Mouse (Mus musculus): ENCODE results near the gene Kat2a.

Gene Kat2a

DNA sequence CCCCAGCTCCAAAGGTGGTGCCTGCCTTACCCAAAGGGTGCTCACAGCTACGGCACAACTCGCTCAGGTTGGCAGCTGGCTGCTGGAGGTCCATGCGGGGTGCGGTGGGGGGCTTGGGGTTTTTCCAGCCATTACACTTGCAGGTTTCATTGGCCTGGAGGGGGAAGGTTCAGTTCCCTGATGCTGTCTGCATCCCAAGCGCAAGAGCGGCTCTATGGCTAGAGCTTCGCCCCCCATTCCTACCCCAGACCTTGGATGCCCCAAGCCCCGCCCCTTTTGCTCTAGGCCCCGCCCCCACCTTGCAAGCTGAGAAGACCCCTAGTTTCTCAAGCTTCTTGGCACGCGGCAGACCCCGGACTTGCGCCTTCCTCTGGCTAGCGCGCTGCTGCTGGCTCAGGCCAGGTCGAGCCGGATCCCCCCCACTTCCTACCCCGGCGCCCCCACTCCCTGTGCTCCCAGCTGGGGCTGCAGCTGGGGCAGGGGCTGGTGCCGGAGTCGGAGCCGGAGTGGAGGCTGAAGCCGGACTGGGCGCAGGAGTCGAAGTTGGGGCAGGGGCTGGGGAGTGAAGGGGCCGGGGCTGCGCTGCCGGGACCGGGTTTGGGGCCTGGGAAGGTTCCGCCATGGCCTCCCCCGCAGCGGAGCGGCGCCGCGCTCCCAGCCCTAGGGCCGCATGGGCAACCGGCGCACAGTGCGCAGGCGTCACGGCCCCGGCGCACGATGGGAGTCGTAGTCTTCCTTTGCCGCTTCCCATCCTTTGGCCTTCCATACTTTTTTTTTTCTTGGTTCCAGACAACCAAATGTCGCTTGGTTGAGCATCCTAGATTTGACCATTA, at the start of gene Kat2a:
TSS of gene Kat2a (minus strand) at position 683 of the 833 bp plus-strand sequence.
- peak; percentile 88 for DNase-seq

DNA sequence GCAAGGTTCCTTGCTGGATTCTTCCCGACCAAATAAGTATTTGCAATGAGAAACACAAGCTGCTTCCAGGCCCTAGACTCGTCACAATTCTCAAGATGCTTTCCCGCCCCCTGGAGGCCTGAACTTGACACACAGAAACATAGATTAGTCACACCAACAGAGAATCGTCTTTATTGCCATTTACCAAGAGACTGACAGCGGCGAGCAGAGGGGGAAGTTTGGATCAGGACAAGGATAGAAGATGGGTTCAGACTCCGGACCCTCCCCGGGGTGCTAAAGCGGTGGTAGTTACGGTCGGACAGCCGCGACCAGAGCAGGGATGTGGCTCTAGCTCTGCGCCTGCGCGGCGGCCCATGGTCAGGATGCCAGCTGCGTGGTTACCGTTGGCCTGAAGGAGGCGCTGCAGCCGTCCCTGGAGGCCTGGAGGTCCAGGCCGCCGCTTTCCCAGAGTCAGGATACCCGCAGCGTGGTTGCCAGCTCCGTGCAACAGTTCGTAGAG, 49.3 kb upstream of the Kat2a start:
- DNase-seq, result peak; percentile 91

DNA sequence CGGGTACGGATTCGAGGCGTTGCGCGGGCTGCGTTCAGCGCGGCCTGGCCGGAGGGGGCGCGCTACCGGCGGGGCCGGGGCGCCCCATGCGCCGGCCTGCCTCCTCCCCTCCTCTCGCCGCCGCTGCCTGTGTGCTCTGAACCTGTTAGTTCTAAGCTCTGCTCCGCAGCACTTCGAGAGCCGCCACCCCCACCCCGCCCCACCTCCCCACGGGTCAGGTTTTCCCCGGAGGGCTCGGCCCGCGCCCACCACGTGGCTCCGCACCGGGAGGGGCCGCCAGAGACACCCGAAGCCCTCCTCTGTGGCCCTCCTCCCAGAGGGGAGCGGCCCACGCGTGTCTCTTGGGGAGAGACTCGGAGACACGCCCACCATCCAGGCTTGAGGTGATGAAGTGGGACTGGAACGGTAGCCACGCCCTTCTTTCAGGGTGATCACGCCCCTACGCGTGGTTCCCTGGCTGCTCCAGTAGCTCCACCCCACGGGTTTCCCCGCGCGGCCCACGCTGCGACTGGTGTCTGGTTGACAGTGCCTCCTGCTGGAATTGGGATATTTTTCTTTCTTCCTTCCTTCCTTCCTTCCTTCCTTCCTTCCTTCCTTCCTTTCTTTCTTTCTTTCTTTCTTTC, 47.5 kb upstream of the Kat2a start, which contains the start of gene Kcnh4:
TSS of gene Kcnh4 (minus strand) at position 332 of the 623 bp plus-strand sequence.
- DNase-seq, result peak; percentile 86

DNA sequence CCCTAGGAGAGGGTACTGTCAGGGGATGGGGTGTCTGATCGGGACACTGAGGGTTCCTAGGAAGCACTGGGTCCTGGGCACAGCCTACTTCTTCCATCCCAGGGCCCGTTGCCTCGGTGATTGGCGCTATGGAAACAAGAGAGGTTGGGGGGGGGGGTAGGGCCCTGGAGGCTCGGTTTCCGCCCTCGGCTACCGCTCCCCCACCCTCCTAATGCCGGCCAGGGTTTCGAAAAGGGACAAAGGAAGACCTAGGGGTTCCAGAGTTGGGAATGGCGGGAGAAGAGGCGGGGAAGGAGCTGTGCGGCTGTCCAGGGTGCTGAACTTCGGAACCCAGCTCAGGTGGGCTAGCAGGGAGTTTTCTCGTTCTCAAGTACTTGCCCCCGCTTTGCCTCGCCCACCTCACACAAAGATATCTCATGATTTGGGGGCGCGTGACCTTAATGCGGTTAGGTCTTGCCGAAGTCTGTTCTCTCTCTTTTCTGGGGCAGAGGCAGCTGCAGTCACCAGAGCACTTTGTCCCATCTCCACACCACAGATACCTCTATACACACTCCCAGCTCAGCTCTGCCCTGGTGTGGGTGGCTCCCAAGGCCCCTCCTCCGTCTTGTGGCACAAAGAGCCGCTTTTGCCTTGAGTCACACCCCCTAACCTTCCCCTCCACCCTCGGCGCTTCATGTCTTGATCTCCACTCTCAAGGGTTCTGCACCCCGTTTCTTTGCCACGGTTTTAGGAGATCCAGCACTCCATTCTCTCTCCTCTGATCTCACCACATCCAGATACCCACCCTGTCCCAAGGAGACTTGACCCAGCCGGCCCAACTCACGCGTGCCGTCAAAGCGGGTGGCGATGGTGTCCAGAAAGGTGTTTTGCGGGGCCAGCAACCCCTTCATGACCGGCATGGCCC, 46.7 kb upstream of the Kat2a start:
- peak; percentile 42 for DNase-seq

DNA sequence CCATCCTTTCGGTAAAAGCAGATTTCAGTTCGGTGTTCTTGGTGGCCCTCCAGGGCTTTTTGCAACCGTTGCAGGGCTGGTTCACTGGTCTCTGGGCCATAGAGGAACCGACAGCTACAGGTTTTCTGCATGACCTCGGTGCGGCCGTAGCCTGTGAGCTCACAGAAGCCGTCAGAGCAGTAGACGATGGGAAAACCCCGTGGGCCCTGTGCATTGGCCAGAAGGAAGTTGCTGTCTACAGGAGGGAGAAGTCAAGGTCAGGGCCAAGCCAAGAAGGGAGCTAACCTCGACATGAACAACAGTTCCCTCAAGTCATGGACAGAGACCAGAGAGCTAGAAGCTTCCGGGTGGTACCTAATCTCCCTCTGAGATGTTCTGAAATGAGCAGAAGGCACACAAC, 45.3 kb upstream of the Kat2a start:
- no peak for DNase-seq

DNA sequence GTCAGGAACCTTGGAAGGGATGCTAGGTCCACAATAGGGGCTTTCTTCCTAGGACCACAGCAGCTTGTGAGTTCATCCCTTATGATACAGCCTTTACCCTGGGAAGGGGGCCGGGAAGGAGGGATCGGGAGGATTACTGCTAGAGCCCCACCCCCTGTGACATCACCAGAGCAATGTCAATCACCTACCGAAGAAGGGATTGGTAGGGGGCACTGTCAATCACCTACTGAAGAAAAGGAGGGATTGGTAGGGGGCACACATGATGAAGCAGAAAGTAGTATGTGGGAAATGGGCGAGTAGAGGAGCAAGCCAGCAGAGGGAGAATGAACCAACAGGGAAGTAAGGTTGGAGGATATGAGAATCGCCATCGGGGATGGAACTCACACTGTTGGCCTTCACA, 44.2 kb upstream of the Kat2a start:
- DNase-seq, result no peak

DNA sequence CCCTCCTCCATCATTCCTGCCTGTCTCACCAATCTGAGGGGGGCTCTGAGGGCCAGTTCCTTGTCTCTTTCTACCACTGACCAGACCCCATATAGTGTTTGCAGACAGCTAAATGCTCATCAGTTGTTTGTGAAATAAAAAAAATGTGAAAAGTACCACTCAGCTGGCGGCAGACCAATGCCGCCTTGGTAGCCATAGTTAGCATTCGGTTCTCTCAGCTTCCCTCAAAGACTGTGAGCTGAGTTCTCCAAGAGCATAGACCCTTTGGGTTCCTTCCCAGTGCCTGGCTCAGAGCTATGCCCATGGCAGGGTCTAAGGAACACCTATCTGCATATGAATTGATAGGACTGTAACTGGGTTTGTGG, 42.4 kb upstream of the Kat2a start:
- no peak for DNase-seq

DNA sequence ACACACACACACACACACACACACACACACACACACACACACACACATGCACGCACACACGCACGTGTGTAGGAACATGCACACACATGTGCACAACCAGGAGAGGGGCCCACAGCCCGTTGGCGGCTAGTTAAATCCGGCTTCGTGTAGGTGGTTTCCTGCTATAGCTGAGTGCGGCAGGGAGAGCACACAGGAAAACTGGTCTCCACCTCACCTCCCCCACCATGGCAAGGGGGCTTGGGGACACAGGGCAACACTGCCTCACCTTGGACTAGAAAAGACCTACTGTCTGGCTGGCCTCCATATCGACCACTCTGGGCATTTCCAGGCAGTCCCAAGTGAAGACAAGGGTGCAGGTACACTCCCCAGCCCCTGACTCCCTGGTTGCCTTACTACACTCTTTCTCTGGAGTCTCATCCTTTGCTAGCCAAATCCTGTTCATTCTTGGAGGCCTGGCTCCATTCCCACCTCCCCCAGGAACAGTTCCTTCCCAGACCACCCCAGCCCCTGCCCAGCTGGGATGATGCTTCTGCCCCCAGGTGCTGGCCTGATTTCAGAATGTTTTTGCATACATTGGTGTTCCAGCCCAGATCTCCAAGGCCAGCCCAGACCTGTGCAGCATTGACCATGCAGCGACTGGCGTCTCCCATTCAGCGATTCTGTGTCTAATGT, 41.9 kb upstream of the Kat2a start:
- DNase-seq, result no peak

DNA sequence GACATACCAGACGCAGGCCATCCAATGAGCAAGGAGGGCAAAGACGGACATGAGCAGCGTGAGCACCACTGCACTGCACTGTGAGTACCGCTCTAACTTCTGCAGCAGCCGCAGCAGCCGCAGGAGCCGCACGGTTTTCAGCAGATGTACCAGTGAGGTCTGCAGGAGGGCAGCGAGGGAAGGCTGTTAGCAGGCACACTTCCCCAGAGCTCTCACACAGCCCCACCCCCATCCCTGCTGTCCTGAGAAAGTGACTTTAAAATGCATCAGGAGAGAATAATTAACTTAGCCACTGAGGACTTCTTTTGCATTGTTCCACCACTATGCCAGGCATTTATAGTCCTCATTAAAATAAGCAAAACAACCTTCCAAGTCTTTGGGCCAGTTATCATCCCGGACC, 40.0 kb upstream of the Kat2a start:
- DNase-seq, result no peak

DNA sequence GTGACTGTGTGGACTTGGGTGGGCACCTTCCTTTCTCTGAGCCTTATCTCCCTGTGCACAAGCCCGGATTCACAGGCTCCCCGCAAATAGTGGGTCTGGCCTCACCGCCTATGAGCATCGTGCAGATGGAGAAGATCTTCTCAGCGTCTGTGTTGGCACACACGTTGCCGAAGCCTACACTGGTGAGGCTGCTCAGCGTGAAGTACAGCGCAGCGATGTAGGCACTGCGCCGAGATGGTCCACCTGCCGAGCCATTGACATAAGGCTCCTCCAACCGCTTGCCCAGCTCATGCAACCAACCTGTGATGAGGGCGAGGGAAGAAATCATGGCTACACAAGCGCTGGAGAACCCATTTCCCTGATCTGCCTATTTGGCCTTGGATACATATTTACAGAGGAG, 37.9 kb upstream of the Kat2a start:
- no peak for DNase-seq

DNA sequence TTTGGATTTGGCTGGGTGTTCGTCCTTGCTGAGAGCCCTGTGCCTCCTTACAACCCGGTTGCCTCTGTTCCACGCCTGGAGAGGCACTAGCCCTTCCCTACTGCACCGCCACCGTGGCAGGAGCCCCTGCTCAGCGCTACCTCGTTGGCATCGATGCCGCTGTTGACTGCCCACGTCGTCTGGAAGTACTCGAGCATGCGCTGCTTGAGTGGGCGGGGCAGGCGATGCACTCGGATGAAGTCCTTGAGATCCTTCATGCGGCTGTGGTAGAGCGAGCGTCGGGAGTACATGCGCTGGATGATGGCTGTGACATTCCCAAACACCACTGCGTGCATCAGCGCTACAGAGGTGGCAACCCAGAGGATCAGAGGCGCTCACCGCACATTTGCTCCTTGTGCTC, 37.2 kb upstream of the Kat2a start:
- DNase-seq, result no peak

DNA sequence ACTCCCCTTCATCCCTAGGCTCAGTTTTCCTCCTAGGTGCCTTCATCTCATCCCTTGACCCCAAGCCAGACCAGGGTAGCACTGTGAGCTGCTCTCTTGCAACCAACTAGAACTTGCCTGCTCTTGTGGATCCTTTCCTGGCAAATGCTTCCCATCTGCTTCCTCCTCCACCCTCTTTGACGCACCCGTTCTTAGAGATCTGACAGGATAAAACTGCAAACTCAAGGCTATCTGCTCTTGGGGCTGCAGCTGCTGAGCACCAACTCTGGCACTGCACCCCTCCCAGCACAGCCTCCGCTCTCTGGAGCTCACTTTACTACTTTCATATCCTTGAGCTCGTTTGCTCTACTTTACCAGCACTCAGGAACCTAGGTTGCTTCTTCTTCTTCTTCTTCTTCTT, 36.4 kb upstream of the Kat2a start:
- no peak for DNase-seq

DNA sequence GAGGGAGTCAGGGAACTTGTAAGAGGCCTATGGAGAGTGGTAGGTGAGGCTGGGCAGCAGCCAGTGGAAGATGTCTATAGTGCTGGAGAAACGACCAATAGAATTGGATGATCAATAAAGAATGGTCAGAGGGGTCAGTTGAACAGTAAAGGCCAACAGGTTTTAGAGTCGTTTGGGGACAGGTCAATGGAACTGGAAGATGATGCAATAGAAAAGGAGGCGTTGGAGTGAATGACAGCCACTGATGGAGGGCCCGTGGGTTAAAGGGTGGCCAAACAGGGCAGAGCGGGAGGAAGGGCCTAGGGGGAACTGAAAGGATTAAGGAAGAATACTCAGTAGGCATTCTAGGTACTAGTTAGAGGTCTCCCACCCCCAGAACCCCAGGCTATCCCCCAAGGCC, 34.8 kb upstream of the Kat2a start:
- no peak for DNase-seq

DNA sequence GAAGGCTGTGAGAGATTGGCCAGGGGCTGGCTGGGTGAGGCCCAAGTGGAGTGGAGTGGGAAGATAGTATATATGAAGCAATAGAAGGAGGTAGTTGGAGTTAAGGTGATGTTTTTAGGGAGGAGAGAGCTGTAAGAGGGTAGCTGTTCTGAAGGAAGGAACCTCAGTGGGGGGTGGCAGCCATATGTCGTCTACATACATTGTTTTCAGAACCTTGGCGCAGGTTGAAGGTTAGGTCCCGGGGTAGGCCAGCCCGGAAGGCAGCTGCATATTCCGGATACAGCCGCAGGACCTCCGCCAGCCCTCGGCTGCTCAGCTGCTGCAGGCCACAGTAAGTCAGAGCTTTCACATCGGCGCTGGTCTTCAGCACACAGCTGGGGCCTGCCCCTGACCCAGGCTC, 34.3 kb upstream of the Kat2a start:
- DNase-seq, result no peak

DNA sequence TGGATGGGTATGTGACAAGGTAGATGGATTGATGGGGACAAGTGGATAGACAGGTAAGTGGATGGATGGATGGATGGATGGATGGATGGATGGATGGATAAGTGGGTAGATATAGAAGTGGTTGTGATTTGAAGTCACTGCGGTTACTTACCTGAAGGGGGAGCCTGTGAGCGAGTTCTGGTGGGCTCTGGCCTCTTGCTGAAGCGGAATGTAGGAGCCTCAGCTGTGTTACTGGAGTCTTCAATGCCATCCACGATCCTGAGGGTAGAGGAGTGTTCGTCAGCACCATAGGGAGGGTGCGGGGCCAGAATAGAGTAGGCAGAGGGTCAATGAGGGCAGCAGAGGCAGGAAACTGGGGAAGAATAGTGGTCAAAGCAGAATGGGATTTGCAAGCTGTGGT, 32.8 kb upstream of the Kat2a start:
- peak; percentile 57 for DNase-seq

DNA sequence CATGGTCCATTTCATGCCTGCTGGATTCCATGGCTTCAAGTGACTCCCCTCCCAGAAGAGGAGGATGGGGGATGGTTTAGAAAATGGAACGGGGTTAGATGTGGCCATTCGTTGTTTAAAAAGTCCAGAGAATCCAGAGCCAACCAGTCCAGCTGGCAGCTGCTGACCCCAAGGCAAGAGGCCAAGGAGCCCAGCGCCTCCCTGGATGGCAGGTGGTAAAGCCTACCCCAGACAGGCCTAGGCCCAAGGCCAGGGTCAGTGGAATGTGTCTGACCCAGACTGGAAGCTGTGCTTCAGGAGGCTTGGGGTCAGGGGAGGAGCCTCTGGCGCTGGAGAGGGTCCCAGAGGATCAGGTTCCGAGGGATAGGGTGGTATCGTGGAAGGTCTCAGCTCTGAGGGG, 29.1 kb upstream of the Kat2a start:
- DNase-seq, result no peak

DNA sequence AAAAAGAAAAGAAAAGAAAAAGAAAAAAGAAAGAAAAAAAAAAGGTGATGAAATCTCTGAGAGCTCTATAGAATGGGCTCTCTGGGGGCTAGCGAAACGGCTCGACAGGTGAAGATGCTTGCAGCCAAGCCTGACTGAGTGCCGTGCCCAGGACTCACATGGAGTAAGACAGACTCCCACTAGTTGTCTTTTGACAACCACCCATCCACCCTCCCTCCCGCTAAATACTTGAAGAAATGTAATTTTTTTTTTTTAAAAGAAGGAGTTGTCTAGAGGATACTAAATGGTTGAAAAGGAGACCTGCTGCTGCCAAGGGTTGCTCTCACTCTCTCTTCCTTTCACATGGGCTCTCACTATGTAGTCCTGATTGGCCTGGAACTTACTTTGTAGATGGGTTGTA, 26.5 kb upstream of the Kat2a start:
- DNase-seq, result no peak

DNA sequence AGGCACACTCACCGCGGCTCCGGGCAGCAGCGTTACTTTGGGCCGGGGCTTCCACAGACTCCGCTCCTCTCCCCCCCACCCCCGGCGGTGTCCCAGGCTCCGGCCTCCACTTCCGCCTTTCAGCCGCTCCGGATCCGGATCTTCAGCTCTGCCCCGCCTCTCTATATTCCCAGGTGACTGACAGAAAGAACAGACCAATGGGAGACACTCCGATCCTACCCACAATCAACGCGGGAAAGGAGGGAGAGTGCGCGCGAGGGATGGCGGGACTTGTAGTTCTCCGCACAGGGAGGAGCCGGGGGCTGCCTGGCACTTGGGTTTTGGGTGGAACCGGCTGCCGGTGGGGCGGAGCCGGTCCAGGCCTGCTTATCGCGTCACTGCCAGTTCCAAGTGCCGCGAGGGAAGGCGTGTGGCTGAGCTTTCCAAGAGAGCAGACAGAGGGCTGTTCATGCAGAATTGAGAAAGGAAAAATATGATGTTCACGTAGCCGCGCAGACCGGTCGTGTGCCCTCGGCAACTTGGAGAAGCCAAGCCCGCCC, 25.9 kb upstream of the Kat2a start, which contains the start of gene Rab5c:
TSS of gene Rab5c (minus strand) at position 150 of the 539 bp plus-strand sequence.
- peak; percentile 100 for DNase-seq

DNA sequence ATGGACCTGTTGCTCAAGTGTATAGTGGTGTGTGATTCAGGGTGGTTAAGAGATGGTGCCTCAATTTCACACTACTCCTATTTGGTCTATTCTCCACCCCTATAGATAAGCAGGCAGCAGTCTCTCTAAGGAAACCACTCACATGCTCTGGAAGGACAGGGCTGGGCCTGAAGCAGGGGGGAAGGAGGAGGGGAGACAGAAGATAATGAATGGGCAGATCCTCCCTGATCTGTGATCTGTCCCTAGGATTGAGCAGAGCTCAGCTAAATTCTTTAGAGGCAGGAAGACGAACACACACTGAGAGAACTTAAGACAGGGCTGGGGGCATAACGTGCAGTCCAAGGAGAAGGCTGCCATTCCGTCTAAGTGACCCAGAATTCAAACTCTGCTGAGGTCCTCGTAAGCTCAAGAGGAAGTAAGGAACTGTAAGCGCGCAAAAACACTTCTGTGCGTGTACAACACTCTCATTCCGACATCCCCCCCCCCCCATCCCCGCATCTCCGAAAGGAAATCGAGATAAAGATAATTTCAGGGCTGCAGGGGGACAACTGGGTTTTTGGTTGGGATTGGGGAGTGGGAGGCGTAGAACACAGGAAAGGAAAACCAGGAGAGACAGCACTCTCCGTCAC, 25.0 kb upstream of the Kat2a start:
- no peak for DNase-seq

DNA sequence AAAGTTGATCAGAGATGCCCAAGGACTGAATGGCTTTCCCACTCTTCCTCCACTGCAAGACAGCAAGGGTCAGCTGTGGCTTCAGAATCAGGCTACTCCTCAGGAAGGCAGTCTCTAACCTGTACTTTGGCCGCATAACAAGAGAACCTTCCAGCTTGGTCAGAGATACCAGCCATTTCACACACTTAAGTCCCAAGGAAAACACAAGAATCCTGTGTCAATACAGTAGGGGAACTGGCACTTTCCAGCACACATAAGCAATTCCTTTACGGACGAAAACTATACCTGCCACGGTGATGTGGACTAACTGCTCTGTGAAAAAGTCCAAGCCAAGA, 24.4 kb upstream of the Kat2a start:
- DNase-seq, result no peak

DNA sequence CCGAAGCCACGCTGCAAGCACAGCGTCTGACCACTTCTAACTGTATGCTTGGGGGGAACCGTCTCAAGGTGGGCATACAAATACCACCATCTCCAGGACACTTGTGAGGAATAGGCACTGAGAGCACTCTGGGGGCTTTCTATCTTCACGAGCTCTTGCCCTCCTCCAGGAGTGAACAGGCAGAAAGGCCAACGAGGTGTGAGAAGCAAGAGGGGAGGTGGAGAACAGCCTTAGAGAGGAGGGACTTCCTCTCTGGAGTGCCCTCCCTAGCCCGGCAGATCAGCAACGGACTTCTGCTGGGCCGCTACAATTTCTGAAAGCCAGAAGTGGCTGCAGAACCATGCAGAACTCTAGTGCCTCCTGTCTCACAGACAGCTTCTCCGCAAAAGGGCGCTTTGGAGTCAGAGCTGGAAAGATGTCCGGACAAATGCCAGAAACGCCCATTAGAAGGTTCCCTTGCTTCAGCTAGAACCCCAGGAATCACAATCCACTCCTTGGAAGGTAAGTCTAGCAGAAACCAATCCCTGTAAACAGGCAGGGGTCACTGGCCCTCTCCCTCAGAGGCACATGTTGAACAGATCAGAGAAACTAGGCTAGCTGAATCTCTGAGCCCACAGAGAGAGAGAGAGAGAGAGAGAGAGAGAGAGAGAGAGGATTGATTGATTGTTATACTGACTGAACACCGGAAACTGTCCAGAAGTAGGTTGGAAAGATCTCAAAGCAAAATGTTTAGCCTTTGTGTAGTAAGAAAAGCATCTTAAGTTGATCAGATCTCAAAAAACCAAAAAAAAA, 23.9 kb upstream of the Kat2a start:
- no peak for DNase-seq
